Mouse (Mus musculus): ENCODE measurements around the gene Grm2.

DNA sequence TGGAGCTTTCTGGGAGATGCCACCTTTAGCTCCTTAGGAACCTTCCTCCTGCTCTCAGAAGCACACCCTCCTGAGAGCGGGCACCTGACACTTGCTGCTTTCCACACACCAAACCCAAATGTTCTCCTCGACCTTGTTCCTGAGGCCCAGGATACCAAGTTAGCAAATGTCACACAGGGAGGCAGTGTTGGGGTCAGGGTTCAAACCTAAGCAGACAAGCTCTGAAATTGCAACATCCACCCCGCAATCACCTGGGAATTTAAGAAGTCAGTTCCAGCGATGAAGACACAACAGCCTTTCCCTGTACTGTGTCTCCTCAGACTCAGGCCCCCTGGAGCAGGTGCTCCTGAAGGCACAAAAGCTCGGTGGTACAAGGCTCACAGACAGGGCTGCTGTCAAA, 21.8 kb upstream of the Grm2 start:
- TF ChIP-seq CTCF (IDR thresholded peaks at IDR 0.05; ENCODE audit: borderline replicate concordance, extremely low read depth, insufficient read depth, insufficient read length) = no peak
- no peak for TF ChIP-seq POLR2A (IDR thresholded peaks at IDR 0.05; ENCODE audit: borderline replicate concordance, extremely low read depth, insufficient read depth, insufficient read length, poor library complexity, severe bottlenecking)

Data from brain, embryonic 14.5 days (tissue).